Mouse (Mus musculus) central nervous system, embryonic 14 days (tissue): ENCODE results near the gene Ucp3. TPM values are rescaled to one million over a fixed set of nuclear protein-coding genes. Genes with fewer than 3 reads are reported as not detected.

Experiments used
- polyA plus RNA-seq: library from polyadenylated mRNA; depleted of rRNA; stranded (reverse); fragments of >200 nt; gene quantifications from 2 replicates; pipeline ENCODE4 v1.2.3, GENCODE M21; 2012; rRNA removed

Ucp3 gene
- polyA plus RNA-seq = 0.04 and 0.07 TPM in 2 replicates

GRCm38 (mm10) chr7:100472777-100473176 is at the start of gene Ucp3:
TSS of gene Ucp3 (plus strand) at chr7:100472990.

GRCm38 (mm10) chr7:100493117-100493483 is 20.3 kb downstream of the Ucp3 start, which contains the start of gene Ucp2:
TSS of gene Ucp2 (plus strand) at chr7:100493337.

GRCm38 (mm10) chr7:100514573-100514972 is 41.8 kb downstream of the Ucp3 start, which contains the start of gene Dnajb13:
TSS of gene Dnajb13 (minus strand) at chr7:100514960.

Other genes with a start within 250 kb of the Ucp3 start
- 25.8 and 27.1 TPM in 2 replicates for gene Pgm2l1, start 245.6 kb upstream of the Ucp3 start, polyA plus RNA-seq
- 8.6 and 23.1 TPM in 2 replicates for gene P4ha3, start 187.5 kb upstream of the Ucp3 start, polyA plus RNA-seq
- 33.3 and 40.2 TPM in 2 replicates for gene C2cd3, start 100.8 kb upstream of the Ucp3 start, polyA plus RNA-seq
- 147 and 172 TPM in 2 replicates for gene Ppme1, start 100.7 kb upstream of the Ucp3 start, polyA plus RNA-seq
- 35.7 and 50.4 TPM in 2 replicates for gene Ucp2, start 20.3 kb downstream of the Ucp3 start, polyA plus RNA-seq
- gene Dnajb13, start 42.0 kb downstream of the Ucp3 start, polyA plus RNA-seq = 4.1 and 4.6 TPM in 2 replicates
- gene Coa4, start 64.1 kb downstream of the Ucp3 start, polyA plus RNA-seq = 12.4 and 13.5 TPM in 2 replicates
- gene Rab6a, start 134.4 kb downstream of the Ucp3 start, polyA plus RNA-seq = 133 and 139 TPM in 2 replicates
- 42.5 and 44.5 TPM in 2 replicates for gene Mrpl48, start 135.3 kb downstream of the Ucp3 start, polyA plus RNA-seq
- 5.4 and 9.1 TPM in 2 replicates for gene Plekhb1, start 189.4 kb downstream of the Ucp3 start, polyA plus RNA-seq
- 91.4 and 99.3 TPM in 2 replicates for gene Fam168a, start 233.6 kb downstream of the Ucp3 start, polyA plus RNA-seq